Comparison of ENCODE assay signal across 8 mouse cellular contexts in the genomic region with DNA sequence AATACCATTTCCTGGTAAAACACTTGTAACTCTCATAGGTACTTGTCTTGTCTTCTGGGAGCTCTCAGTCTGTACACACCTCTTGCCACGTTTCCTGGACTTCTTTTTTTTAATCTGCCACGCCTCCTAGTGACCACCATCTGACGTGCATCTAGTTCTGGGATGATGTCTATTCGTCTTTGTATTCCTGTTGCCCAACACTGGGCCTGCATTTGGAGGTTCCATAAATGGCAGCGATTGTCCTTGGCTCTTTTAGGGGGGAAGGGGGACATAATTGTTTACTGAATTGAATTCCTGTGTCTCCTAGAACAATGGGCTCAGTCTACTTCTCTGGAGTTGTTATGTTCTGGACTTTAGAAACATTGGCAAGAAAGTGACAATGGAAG. TPM values are rescaled to one million over a fixed set of nuclear protein-coding genes. Genes with fewer than 3 reads are reported as not detected.
DNase-seq lines count a peak whose midpoint lies in the region; ATAC-seq lines count a peak whose summit lies in the region.

No protein-coding gene starts in this region.

- no peaks in the 10 kb centered on the region for H3K9me3 ChIP-seq in heart, embryonic 15.5 days (replicated peaks)

- peak overlapping the region; percentile 80 for H3K9ac ChIP-seq in heart, embryonic 15.5 days

- peaks cover 15% of the 10 kb centered on the region for H3K4me1 ChIP-seq in heart, embryonic 15.5 days (replicated peaks)

- peak overlapping the region; percentile 84 for H3K27ac ChIP-seq in heart, embryonic 15.5 days

- intact Hi-C loops in gastrocnemius, postnatal 14 days (cut with DNase I; ENCODE audit: low total_unique reads): no loop called here

- peaks cover 37% of the 10 kb centered on the region for H3K36me3 ChIP-seq in heart, embryonic 15.5 days

- peak; percentile 28 for DNase-seq in gastrocnemius, adult 18-20 months (ENCODE audit: low spot score)
- DNase-seq in gastrocnemius, postnatal 14 days: no peak
- DNase-seq in MEL-GATA-1-ER (ENCODE audit: extremely low read depth, low read depth): peak; percentile 54
- DNase-seq in embryo, embryonic 11 days: peak; percentile 61
- peak; percentile 63 for DNase-seq in layer of hippocampus, adult 9-10 months (ENCODE audit: low spot score)
- DNase-seq in telencephalon, adult 2 months (ENCODE audit: low read depth, low spot score): peak; percentile 72

- no peak for ATAC-seq in heart, embryonic 15.5 days (replicated peaks; ENCODE audit: insufficient number of reproducible peaks, insufficient read depth, low FRiP score, low read depth)
- ATAC-seq in megakaryocyte-erythroid progenitor cell, adult 5-6 weeks (replicated peaks; ENCODE audit: low FRiP score, low TSS enrichment, poor library complexity, severe bottlenecking): peak; percentile 49; the same call in 1 of the 2 replicates

- H3K4me2 ChIP-seq in heart, embryonic 15.5 days: peak overlapping the region; percentile 77

- WGBS in heart, embryonic 15.5 days: 2% methylated on average over 5 of the region's 5 CpGs

- H3K27me3 ChIP-seq in heart, embryonic 15.5 days: no peaks in the 10 kb centered on the region

- H3K4me3 ChIP-seq in heart, embryonic 15.5 days: peak overlapping the region; percentile 82

RNA-seq across cellular contexts. Expression of a gene that starts 0.6 kb away (rescaled TPM):
- 1 to 10 TPM; 3.6 to 4.3 TPM for total RNA-seq in gastrocnemius, adult 18-20 months (2021)
- total RNA-seq in gastrocnemius, postnatal 14 days (2021): 1 to 10 TPM; 4.2 to 6.2 TPM
- 39.9 and 53.3 TPM in 2 replicates for polyA plus RNA-seq in heart, embryonic 15.5 days (2015; fragmentation: Nextera tagmentation; extraction: Ambion mirVana)
- total RNA-seq in megakaryocyte-erythroid progenitor cell, adult 5-6 weeks (2014; fragmentation: Nextera tagmentation): 112 and 116 TPM in 2 replicates
- 136 and 160 TPM in 2 replicates for total RNA-seq in megakaryocyte-erythroid progenitor cell, adult 5-6 weeks (2017)

RNA-seq across cellular contexts. Expression of a gene that starts 0.8 kb away (rescaled TPM):
- total RNA-seq in gastrocnemius, adult 18-20 months (2021): 10 to 100 TPM; 83.7 to 89.8 TPM
- total RNA-seq in gastrocnemius, postnatal 14 days (2021): 10 to 100 TPM; 92.6 to 96.5 TPM
- polyA plus RNA-seq in heart, embryonic 15.5 days (2015; fragmentation: Nextera tagmentation; extraction: Ambion mirVana): 351 and 380 TPM in 2 replicates
- 222 and 247 TPM in 2 replicates for total RNA-seq in megakaryocyte-erythroid progenitor cell, adult 5-6 weeks (2014; fragmentation: Nextera tagmentation)
- 196 and 256 TPM in 2 replicates for total RNA-seq in megakaryocyte-erythroid progenitor cell, adult 5-6 weeks (2017)

RNA-seq across cellular contexts. Expression of a gene that starts 21.9 kb away (rescaled TPM):
- 1 to 10 TPM; 4.1 to 6.2 TPM for total RNA-seq in gastrocnemius, adult 18-20 months (2021)
- 10 to 100 TPM; 10.5 to 16.5 TPM for total RNA-seq in gastrocnemius, postnatal 14 days (2021)
- 39.4 and 52.1 TPM in 2 replicates for polyA plus RNA-seq in heart, embryonic 15.5 days (2015; fragmentation: Nextera tagmentation; extraction: Ambion mirVana)
- 50.6 and 51.2 TPM in 2 replicates for total RNA-seq in megakaryocyte-erythroid progenitor cell, adult 5-6 weeks (2014; fragmentation: Nextera tagmentation)
- total RNA-seq in megakaryocyte-erythroid progenitor cell, adult 5-6 weeks (2017): 23.2 and 26.6 TPM in 2 replicates

RNA-seq across cellular contexts. Expression of a gene that starts 35.9 kb away (rescaled TPM):
- not detected for total RNA-seq in gastrocnemius, adult 18-20 months (2021)
- under 1 TPM in 1 of 2 experiments, not detected in 1; 0.08 TPM for total RNA-seq in gastrocnemius, postnatal 14 days (2021)
- polyA plus RNA-seq in heart, embryonic 15.5 days (2015; fragmentation: Nextera tagmentation; extraction: Ambion mirVana): 4.8 and 7.8 TPM in 2 replicates
- total RNA-seq in megakaryocyte-erythroid progenitor cell, adult 5-6 weeks (2014; fragmentation: Nextera tagmentation): not detected in 2 replicates
- total RNA-seq in megakaryocyte-erythroid progenitor cell, adult 5-6 weeks (2017): not detected in 2 replicates

Comparison
In these comparisons a context has a peak if more than half of its experiments do, and no peak if none do; other contexts are left out.
1. RNA of a gene that starts 0.6 kb away (total RNA-seq): 112 to 160 TPM in megakaryocyte-erythroid progenitor cell, adult 5-6 weeks; 4.2 to 6.2 TPM in gastrocnemius, postnatal 14 days and 3.6 to 4.3 TPM in gastrocnemius, adult 18-20 months; every median in the first group is over 10 times any median in the second.